In the genomic region with DNA sequence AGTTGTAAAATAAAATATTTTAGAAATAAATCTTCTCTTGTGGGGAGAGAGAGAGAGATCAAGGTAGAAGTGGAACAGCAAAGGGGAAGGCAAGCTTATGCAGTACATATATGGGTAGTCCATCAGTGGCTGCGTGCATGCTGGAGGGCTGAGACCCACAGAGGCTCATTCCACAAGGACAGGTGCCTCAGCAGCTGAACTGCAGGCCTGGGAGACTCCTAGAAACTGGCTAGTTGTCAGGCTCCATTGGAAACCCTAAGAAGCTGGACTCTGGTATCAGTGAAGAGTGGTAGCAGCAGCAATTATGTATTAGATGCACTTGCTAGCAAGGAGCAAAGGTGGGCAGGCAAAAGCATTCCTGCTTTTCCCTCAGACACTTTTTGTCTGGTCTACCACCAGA, we compare ENCODE assay signal across 24 mouse cellular contexts. TPM values are rescaled to one million over a fixed set of nuclear protein-coding genes. Genes with fewer than 3 reads are reported as not detected.
"Had no signal": no experiment of that assay in that cellular context is flagged by ENCODE, and none has a peak within 500 bp of the region (broad histone marks: within the 10 kb centered on the region; RNA-seq: fewer than 3 reads in every experiment).

No protein-coding gene starts in this region.

- H3K4me3 ChIP-seq: lung, embryonic 15.5 days; megakaryocyte, embryonic 14.5 days; midbrain, embryonic 13.5 days; midbrain, embryonic 15.5 days; neural tube, embryonic 13.5 days; neural tube, embryonic 15.5 days had no signal

- H3K27me3 ChIP-seq: lung, embryonic 15.5 days; megakaryocyte, embryonic 14.5 days; midbrain, embryonic 13.5 days; midbrain, embryonic 15.5 days; neural tube, embryonic 13.5 days; neural tube, embryonic 15.5 days had no signal

- H3K4me2 ChIP-seq: lung, embryonic 15.5 days; midbrain, embryonic 11.5 days; midbrain, embryonic 13.5 days; midbrain, embryonic 15.5 days; neural tube, embryonic 13.5 days; neural tube, embryonic 15.5 days had no signal

- DNase-seq: lung, adult 2 months; lung, postnatal 14 days; lung, postnatal 36 days; retina, postnatal 1 day; right cerebral cortex, adult 18-20 months; right cerebral cortex, postnatal 25 days; right cerebral cortex, postnatal 4 days; spleen, adult 18-20 months; thymus, adult 18-20 months; thymus, postnatal 25 days; thymus, postnatal 4 days had no signal

- H3K36me3 ChIP-seq: lung, embryonic 15.5 days; midbrain, embryonic 13.5 days; midbrain, embryonic 15.5 days; neural tube, embryonic 13.5 days; neural tube, embryonic 15.5 days had no signal

RNA-seq across cellular contexts. Expression of gene Vgll2, which starts 17.1 kb away (rescaled TPM):
- total RNA-seq: megakaryocyte progenitor cell, adult 5-6 weeks; midbrain, postnatal 0 days; monocyte, adult 5-6 weeks had no signal
- polyA plus RNA-seq: lung, postnatal 0 days; macrophage; small intestine, adult 2 months had no signal
